Comparison of ENCODE assay signal across 10 mouse cellular contexts in genomic region chr11:62005911-62006260, GRCm38 (mm10). TPM values are rescaled to one million over a fixed set of nuclear protein-coding genes. Genes with fewer than 3 reads are reported as not detected.
DNase-seq lines count a peak whose midpoint lies in the region; ATAC-seq and TF ChIP-seq lines count a peak whose summit lies in the region.
"Had no signal": no experiment of that assay in that cellular context is flagged by ENCODE, and none has a peak within 500 bp of the region (broad histone marks: within the 10 kb centered on the region; RNA-seq: fewer than 3 reads in every experiment).

No protein-coding gene starts in this region.

- H3K9me3 ChIP-seq in embryonic facial prominence, embryonic 12.5 days: no peaks in the 10 kb centered on the region
- H3K9me3 ChIP-seq in embryonic facial prominence, embryonic 10.5 days: no peaks in the 10 kb centered on the region
- H3K9me3 ChIP-seq in limb, embryonic 13.5 days: no peaks in the 10 kb centered on the region
- H3K9me3 ChIP-seq in limb, embryonic 10.5 days (replicated peaks): no peaks in the 10 kb centered on the region
- no peaks in the 10 kb centered on the region for H3K9me3 ChIP-seq in intestine, embryonic 15.5 days
- no peaks in the 10 kb centered on the region for H3K9me3 ChIP-seq in kidney, embryonic 14.5 days (ENCODE audit: control insufficient read depth, low read length)

- H3K36me3 ChIP-seq in embryonic facial prominence, embryonic 12.5 days: no peaks in the 10 kb centered on the region
- no peaks in the 10 kb centered on the region for H3K36me3 ChIP-seq in embryonic facial prominence, embryonic 10.5 days (replicated peaks)
- H3K36me3 ChIP-seq in limb, embryonic 13.5 days: no peaks in the 10 kb centered on the region
- H3K36me3 ChIP-seq in limb, embryonic 10.5 days: no peaks in the 10 kb centered on the region
- no peaks in the 10 kb centered on the region for H3K36me3 ChIP-seq in intestine, embryonic 15.5 days
- no peaks in the 10 kb centered on the region for H3K36me3 ChIP-seq in myocyte (ENCODE audit: control insufficient read depth, insufficient read depth)
- H3K36me3 ChIP-seq in kidney, embryonic 14.5 days (ENCODE audit: control insufficient read depth, insufficient read depth, low read length): no peaks in the 10 kb centered on the region

- H3K27me3 ChIP-seq in embryonic facial prominence, embryonic 12.5 days: no peaks in the 10 kb centered on the region
- no peaks in the 10 kb centered on the region for H3K27me3 ChIP-seq in embryonic facial prominence, embryonic 10.5 days (replicated peaks; ENCODE audit: low read depth, poor library complexity, severe bottlenecking)
- no peaks in the 10 kb centered on the region for H3K27me3 ChIP-seq in limb, embryonic 13.5 days
- no peaks in the 10 kb centered on the region for H3K27me3 ChIP-seq in limb, embryonic 10.5 days (ENCODE audit: low read depth, poor library complexity, severe bottlenecking)
- no peaks in the 10 kb centered on the region for H3K27me3 ChIP-seq in intestine, embryonic 15.5 days (replicated peaks)
- H3K27me3 ChIP-seq in myocyte (ENCODE audit: control insufficient read depth, insufficient read depth, insufficient read length): no peaks in the 10 kb centered on the region
- no peaks in the 10 kb centered on the region; the same call in 1 of the 2 replicates for H3K27me3 ChIP-seq in kidney, embryonic 14.5 days (ENCODE audit: control insufficient read depth, insufficient read depth, low read length)

- H3K79me2 ChIP-seq in myocyte (ENCODE audit: control insufficient read depth, insufficient read depth): no peaks in the 10 kb centered on the region

- H3K4me1 ChIP-seq in embryonic facial prominence, embryonic 12.5 days: peaks cover 19% of the 10 kb centered on the region
- peaks cover 21% of the 10 kb centered on the region for H3K4me1 ChIP-seq in embryonic facial prominence, embryonic 10.5 days
- H3K4me1 ChIP-seq in limb, embryonic 13.5 days: peaks cover 22% of the 10 kb centered on the region
- peaks cover 8% of the 10 kb centered on the region for H3K4me1 ChIP-seq in limb, embryonic 10.5 days
- H3K4me1 ChIP-seq in intestine, embryonic 15.5 days (replicated peaks): peaks cover 5% of the 10 kb centered on the region; the same call in 1 of the 2 replicates
- peaks cover 2% of the 10 kb centered on the region; the same call in 1 of the 2 replicates for H3K4me1 ChIP-seq in kidney, embryonic 14.5 days (ENCODE audit: control insufficient read depth, insufficient read depth, low read length)

- no peak overlapping the region for H3K4me2 ChIP-seq in embryonic facial prominence, embryonic 12.5 days (replicated peaks)
- H3K4me2 ChIP-seq in limb, embryonic 13.5 days (replicated peaks): peak overlapping the region; percentile 30; the same call in 1 of the 2 replicates
- H3K4me2 ChIP-seq in intestine, embryonic 15.5 days (replicated peaks): no peak overlapping the region
- peak overlapping the region; percentile 79 for H3K4me2 ChIP-seq in myocyte (ENCODE audit: low read depth)
- H3K4me2 ChIP-seq in kidney, embryonic 14.5 days (replicated peaks; ENCODE audit: low read depth, low read length): no peak overlapping the region

- no peak overlapping the region for H3K4me3 ChIP-seq in embryonic facial prominence, embryonic 12.5 days
- H3K4me3 ChIP-seq in embryonic facial prominence, embryonic 10.5 days: no peak overlapping the region
- H3K4me3 ChIP-seq in limb, embryonic 13.5 days: no peak overlapping the region
- no peak overlapping the region for H3K4me3 ChIP-seq in limb, embryonic 10.5 days
- H3K4me3 ChIP-seq in intestine, embryonic 15.5 days (replicated peaks): no peak overlapping the region
- H3K4me3 ChIP-seq in myocyte: peak overlapping the region; percentile 1
- no peak overlapping the region for H3K4me3 ChIP-seq in kidney, embryonic 14.5 days (ENCODE audit: low read length)

- no peak overlapping the region for H3K9ac ChIP-seq in embryonic facial prominence, embryonic 12.5 days
- no peak overlapping the region for H3K9ac ChIP-seq in limb, embryonic 13.5 days
- H3K9ac ChIP-seq in intestine, embryonic 15.5 days: no peak overlapping the region
- no peak overlapping the region for H3K9ac ChIP-seq in kidney, embryonic 14.5 days (ENCODE audit: low read depth, low read length)

- WGBS in embryonic facial prominence, embryonic 12.5 days: 70% methylated on average over 5 of the region's 5 CpGs
- WGBS in embryonic facial prominence, embryonic 10.5 days: 82% methylated on average over 5 of the region's 5 CpGs
- 73% methylated on average over 5 of the region's 5 CpGs for WGBS in limb, embryonic 13.5 days
- WGBS in limb, embryonic 10.5 days: 85% methylated on average over 5 of the region's 5 CpGs
- 73% methylated on average over 5 of the region's 5 CpGs for WGBS in intestine, embryonic 15.5 days
- 74% methylated on average over 5 of the region's 5 CpGs for WGBS in kidney, embryonic 14.5 days

- no peak for TF ChIP-seq POLR2A in myocyte (IDR thresholded peaks at IDR 0.05; ENCODE audit: insufficient read length, low read depth)

- no peak for ATAC-seq in embryonic facial prominence, embryonic 12.5 days (ENCODE audit: insufficient number of reproducible peaks, insufficient read depth, low FRiP score, low TSS enrichment)
- ATAC-seq in limb, embryonic 13.5 days (ENCODE audit: low FRiP score, low read depth): no peak
- ATAC-seq in intestine, embryonic 15.5 days: no peak
- no peak for ATAC-seq in kidney, embryonic 14.5 days (ENCODE audit: low FRiP score, low TSS enrichment)
- ATAC-seq in granulocyte monocyte progenitor cell, adult 5-6 weeks (replicated peaks; ENCODE audit: poor library complexity, severe bottlenecking): no peak
- ATAC-seq: inflammation-experienced regulatory T-cells, adult 6 months; midbrain, embryonic 16.5 days had no signal

- no peak overlapping the region for H3ac ChIP-seq in myocyte (ENCODE audit: control insufficient read depth, insufficient read length)

- no peak for DNase-seq in embryonic facial prominence, embryonic 10.5 days (ENCODE audit: low spot score)
- no peak for DNase-seq in limb, embryonic 10.5 days (ENCODE audit: low spot score)

- H3K27ac ChIP-seq in embryonic facial prominence, embryonic 12.5 days: 0 out of 2 replicates have a peak overlapping the region, but pooled peaks have one; percentile 73
- no peak overlapping the region for H3K27ac ChIP-seq in embryonic facial prominence, embryonic 10.5 days (replicated peaks)
- no peak overlapping the region for H3K27ac ChIP-seq in limb, embryonic 13.5 days
- H3K27ac ChIP-seq in limb, embryonic 10.5 days: no peak overlapping the region
- 0 out of 2 replicates have a peak overlapping the region, but pooled peaks have one; percentile 64 for H3K27ac ChIP-seq in intestine, embryonic 15.5 days
- no peak overlapping the region for H3K27ac ChIP-seq in kidney, embryonic 14.5 days (ENCODE audit: low read depth, low read length)

TF ChIP-seq in myocyte, 11 proteins besides CTCF, POLR2A, EP300 and RAD21:
- TF ChIP-seq POLR2AphosphoS2 (IDR thresholded peaks at IDR 0.05; ENCODE audit: insufficient read length, low read depth) (no peak), CEBPB (IDR thresholded peaks at IDR 0.05; ENCODE audit: insufficient read depth, poor library complexity, severe bottlenecking) (no peak), USF1 (IDR thresholded peaks at IDR 0.05; ENCODE audit: low read depth) (no peak), MYOD1 (IDR thresholded peaks at IDR 0.05; ENCODE audit: control insufficient read depth in 1 of 3, insufficient read length in 2 of 3, low read depth in 2 of 3) (no peak), MAX (IDR thresholded peaks at IDR 0.05; ENCODE audit: low read depth) (no peak)

RNA-seq across cellular contexts. Expression of gene Specc1, which starts 49.3 kb away (rescaled TPM):
- 15.8 and 16.8 TPM in 2 replicates for polyA plus RNA-seq in embryonic facial prominence, embryonic 12.5 days (2016; fragmentation: Nextera tagmentation; extraction: Ambion mirVana)
- 14.9 and 15.3 TPM in 2 replicates for polyA plus RNA-seq in embryonic facial prominence, embryonic 10.5 days (2016; fragmentation: Nextera tagmentation; extraction: Ambion mirVana)
- 12.3 and 13.9 TPM in 2 replicates for polyA plus RNA-seq in limb, embryonic 13.5 days (2015; fragmentation: Nextera tagmentation; extraction: Ambion mirVana)
- 11.7 and 16.5 TPM in 2 replicates for polyA plus RNA-seq in limb, embryonic 10.5 days (2016; fragmentation: Nextera tagmentation; extraction: Ambion mirVana)
- 10.2 and 10.9 TPM in 2 replicates for polyA plus RNA-seq in intestine, embryonic 15.5 days (2015; fragmentation: Nextera tagmentation; extraction: Ambion mirVana)
- 27.7 TPM for polyA plus RNA-seq in myocyte (2012; fragmentation: generic; extraction: Trizol)
- polyA plus RNA-seq in kidney, embryonic 14.5 days (2014; fragmentation: Nextera tagmentation; extraction: Ambion mirVana): 6.6 and 13.6 TPM in 2 replicates
- total RNA-seq in granulocyte monocyte progenitor cell, adult 5-6 weeks (2014; fragmentation: Nextera tagmentation): 14.4 and 16.0 TPM in 2 replicates
- 21.6 and 26.0 TPM in 2 replicates for total RNA-seq in granulocyte monocyte progenitor cell, adult 5-6 weeks (2017)

Comparison
In these comparisons a context has a peak if more than half of its experiments do, and no peak if none do; other contexts are left out.
1. H3K27ac ChIP-seq: peak in embryonic facial prominence, embryonic 12.5 days (single experiment) and intestine, embryonic 15.5 days (single experiment); none in embryonic facial prominence, embryonic 10.5 days (single experiment), limb, embryonic 13.5 days (single experiment), limb, embryonic 10.5 days (single experiment) and kidney, embryonic 14.5 days (single experiment).
2. H3K4me2 ChIP-seq: peak in limb, embryonic 13.5 days (single experiment) and myocyte (single experiment); none in embryonic facial prominence, embryonic 12.5 days (single experiment), intestine, embryonic 15.5 days (single experiment) and kidney, embryonic 14.5 days (single experiment).